Mouse (Mus musculus) megakaryocyte progenitor cell, adult 5-6 weeks (primary cell): Measurements from ENCODE around the gene Igfbp1. TPM values are rescaled to one million over a fixed set of nuclear protein-coding genes. Genes with fewer than 3 reads are reported as not detected.
"Not testable (repeated sequence)": the region's sequence is repeated elsewhere in the genome, so short reads cannot be mapped to it uniquely, and the experiment has no call there.

ENCODE experiments used
- ATAC-seq: replicated peaks from 2 replicates; pipeline ENCODE4 v1.8.0; 2016; ENCODE audit warnings: mild to moderate bottlenecking, moderate TSS enrichment, inconsistent platforms; ENCODE audit not compliant: poor library complexity
- total RNA-seq, 2 experiments: library from RNA; stranded (forward) in 1 of 2; stranded (reverse) in 1 of 2; fragments of 157-497, 149-512 nt in 1 of 2; fragments of 200-1000 nt in 1 of 2; gene quantifications; 2 replicates each; pipeline versions ENCODE4 v1.2.3 to v1.2.4; 2015 to 2017

The Igfbp1 gene
- total RNA-seq, 2 experiments from 2014 or later, result not detected

DNA sequence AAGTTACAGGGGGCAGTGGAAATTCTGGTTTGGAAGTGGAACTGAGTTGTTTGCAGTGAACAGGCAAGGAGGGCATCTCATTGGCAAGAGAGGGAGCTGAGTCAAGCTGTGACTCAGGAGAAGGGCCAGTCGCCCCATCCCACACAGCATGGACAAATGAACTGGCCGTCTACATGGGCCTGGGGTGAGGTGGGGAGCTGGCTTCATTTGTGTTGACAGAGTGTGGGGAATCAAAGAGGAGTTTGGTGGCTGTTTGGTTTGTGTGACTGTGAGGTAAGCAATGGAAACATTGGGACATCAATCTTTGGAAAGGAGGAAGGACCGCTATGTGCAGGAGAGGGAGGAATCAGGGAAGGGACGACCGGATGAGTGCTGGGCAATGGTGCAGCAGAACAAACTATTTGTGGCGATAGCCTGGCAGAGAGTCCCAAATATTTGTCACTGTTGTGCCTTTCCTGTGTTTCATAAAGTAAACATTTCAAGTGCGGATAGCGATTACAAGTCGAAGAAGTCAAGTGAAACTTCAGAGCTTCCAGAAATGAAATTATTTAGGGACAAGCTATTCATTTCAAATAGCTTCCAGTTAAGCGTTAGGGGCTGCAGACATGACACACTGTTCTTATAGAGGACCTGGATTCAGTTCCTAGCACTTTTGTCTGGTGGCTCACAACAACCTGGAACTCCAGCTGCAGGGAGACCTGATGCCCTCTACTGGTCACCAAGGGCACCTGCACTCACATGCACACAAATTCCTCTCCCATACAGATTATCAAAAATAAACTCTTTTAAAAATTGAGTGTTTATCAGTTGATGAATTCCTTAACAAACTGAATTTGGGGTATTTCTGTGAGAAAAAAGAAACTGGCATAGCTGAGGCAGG is 2.9 kb upstream of the Igfbp1 start:
- no peak for ATAC-seq

DNA sequence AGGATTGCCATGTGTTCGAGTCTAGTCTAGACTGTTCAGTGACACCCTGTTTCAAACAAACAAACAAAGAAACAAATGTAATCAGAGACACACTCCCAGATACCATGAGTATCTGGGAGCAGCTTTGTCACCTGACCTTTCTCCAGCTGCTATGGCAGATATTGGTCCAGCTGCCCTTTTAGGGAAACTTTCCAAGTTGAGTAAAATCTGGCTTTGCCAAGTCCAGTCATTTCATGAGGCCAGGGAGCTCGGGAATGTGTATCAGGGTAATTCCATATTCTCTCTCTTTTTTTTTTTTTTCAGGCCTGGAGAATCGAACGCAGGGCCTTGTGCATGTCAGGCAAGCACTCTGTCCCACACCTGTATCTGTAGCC is 2.3 kb upstream of the Igfbp1 start:
- ATAC-seq, result no peak

DNA sequence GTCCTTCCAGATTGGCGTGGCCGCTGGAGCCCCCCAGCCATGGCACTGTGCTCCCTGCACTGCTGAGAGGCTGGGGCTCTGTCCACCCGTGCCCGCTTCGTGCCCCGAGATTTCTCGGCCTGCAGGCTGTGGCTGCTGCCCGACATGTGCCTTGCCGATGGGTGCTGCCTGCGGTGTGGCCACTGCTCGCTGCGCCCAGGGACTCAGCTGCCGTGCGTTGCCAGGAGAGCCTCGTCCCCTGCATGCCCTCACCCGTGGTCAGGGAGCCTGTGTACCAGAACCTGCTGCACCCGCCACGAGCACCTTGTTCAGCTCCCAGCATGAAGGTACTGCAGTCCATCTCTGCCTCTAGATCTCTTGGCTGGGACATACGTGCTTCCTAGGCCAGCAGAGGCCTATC is 424 bp downstream of the Igfbp1 start:
- ATAC-seq, result no peak

DNA sequence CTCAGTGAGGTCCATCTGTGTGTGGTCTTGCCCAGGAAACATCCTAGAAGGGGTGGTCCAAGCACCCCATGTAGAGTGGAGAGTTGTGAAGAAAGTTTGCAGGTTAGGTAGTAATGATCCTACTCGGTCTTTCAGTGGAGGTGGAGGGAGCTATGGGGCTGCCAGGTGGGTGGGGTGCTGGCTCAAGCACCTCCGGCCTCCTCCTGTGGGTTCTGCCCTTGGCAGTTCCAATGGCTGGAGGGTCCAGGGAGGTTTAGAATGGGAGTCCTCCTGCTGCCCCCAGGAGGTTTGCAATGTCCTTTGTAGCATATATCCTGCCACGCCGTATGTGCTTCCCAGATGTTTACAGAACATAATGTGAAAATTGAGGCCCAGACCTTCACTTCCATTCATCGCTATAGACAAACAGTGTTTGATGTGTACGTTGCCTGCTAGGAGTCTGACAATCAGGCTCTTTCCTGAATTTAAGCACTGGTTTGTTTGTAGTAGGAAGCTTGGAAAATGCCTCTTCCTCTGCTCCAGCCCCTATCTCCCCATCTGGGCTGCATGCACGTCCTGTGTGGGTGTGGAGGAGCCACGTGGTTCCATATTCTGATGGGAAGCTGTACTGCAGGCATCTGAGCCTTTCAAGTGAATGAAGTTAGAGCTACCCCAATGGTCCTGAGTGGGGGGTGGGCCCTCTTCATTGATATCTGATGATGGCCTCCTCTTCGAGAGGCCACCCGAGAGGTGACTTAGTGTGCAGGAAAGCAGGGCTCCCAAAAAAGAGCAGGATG is 1.1 kb downstream of the Igfbp1 start:
- no peak for ATAC-seq

DNA sequence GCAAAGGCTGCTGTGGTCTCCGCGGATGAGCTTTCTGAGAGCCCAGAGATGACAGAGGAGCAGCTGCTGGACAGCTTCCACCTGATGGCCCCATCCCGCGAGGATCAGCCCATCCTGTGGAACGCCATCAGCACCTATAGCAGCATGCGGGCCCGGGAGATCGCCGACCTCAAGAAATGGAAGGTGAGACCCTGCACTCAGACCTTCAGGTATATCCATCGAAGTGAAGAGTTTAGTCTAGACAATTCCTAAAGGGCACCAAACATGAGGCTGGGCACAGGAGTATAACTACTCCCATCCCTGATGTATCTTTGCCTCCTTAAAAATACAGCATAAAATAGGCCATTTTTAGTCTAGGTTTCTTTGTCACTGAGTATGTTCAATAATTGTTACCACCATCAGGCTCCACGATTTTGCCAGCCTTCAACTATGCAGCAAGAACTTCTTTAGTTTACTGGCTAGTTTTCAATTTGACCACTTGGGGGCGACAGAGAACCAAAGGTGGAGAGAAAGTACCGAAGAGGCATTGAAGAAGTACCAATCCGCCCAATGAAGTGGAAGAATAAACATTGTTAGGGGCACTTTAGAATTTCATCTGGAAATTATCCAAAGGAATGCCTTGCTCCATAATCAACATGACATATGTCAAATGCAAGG is 2.3 kb downstream of the Igfbp1 start:
- ATAC-seq, result peak; percentile 55; the same call in 1 of the 2 replicates

DNA sequence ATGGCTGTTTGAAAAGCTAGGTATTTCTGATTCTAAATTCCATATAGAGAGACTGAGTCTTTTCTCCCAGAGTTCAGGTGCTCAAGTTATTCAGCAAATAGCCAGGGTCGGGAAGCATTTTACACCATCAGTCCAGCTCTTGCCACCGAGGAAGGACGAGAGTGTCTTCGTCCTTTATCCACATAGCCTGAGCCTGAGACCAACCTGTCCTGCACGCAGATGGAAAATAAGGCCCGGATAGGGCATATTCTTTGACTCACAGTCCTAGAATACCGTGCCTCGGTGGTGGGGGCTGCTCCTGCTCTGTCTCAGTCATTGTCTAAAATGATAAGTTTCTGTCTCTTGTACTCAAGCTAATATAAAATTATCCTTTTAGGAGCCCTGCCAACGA is 2.8 kb downstream of the Igfbp1 start:
- ATAC-seq, result no peak

DNA sequence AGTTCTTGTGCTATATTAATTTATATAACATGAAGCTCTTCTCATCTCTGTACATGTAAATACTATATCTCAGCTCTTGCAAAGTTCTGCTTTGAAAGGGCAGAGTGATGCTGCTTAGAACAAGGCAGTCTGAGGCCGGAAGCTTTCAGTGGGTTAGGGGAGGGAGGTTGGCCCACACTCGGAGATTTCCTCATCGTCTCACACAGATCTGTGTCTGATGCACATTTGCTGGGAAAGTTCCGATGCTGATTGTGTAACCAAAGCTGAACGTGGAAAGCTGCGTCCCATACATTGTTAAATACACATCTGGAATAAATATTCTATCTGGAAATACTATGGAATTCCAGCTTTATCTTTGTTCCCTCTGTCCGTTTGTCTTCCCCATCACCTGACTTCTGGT is 4.6 kb downstream of the Igfbp1 start:
- ATAC-seq, result no peak

DNA sequence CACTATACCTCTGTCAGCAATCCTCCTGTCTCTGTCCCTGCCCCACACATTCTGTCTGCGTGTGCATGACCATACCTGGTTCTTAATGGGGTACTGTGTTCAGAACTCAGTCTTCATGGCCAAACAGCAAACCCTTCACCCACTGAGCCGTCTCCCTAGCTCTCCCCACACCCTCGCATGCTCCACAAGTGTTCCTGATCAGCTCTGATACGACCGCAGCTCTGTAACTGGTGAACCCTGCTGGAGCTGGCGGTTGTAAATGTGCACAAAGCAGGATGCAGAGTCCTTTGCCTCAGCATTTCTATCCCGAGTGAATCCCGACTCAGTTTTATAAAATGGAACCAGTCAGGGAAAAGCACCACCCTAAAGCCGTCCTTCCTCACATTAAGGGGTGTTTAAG is 6.3 kb downstream of the Igfbp1 start:
- no peak for ATAC-seq

DNA sequence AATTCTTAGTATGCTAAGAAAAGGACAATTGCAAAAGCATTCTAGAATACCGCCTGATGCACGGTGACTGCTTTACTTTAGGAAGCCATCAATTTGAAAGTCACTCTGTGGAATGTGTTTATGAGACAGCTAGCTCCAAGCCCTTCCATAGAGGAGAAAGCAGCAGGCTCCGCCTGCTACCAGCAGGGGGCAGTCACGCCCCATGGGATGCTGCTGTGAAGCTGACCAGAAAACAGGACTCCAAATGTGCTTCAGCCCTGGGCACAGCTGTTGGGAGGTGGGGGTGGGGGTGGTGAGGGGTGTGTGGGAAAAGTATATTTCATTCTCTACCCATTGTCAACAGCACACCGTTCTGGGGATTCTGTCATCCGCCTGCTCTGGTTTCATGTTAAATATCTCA is 12.8 kb downstream of the Igfbp1 start:
- peak; percentile 77 for ATAC-seq

DNA sequence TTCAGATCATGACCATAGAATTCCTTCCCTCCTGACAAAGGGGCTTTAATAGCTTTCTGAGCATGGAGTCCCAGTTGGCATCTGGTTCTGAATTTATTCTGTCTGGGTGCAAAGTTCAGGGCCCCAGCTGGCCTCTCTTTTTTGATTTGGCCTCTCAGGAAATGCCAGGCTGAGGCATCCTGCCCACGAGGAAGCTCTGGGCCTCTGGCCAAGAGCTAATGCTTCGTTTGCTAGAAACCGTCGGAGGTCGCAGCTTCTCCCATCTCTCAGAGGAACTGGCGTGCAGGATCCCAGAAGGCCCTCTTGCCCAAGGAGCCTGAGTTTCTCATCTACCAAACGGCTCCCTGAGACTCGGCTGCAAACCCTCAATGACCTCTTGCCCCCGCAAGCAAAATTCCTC is 13.6 kb downstream of the Igfbp1 start:
- ATAC-seq, result no peak

DNA sequence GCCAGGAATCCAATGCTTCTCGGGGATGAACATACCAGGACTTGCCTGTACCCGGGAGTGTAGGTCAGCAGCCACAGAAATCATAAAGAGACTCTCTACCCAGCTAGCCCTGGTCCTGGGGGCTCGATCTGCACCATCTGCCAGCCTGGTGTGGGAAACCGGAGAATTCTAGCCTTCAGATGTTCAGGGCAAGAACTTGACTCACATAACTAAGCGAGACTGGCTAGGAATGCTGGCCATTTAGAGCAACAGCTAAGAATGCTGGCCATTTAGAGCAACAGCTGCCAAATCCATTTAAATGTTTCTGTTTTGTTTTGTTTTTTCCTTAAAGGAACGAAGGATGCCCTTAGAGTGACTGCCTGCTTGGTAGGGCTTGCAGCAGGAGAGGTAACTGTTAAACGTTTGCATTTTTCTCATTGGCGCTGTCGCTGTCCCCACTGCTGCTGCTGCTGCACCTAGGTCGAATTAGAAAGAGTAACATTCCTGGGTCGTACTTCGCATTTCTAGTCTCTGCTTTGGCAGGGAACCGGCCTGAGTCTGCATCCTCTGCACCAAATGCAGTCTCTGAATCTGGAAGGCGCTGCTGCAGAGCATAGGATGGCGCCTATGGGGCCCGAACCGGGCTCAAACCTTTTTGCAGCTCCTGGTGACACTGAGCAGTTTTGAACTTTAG is 14.7 kb downstream of the Igfbp1 start:
- ATAC-seq, result no peak

DNA sequence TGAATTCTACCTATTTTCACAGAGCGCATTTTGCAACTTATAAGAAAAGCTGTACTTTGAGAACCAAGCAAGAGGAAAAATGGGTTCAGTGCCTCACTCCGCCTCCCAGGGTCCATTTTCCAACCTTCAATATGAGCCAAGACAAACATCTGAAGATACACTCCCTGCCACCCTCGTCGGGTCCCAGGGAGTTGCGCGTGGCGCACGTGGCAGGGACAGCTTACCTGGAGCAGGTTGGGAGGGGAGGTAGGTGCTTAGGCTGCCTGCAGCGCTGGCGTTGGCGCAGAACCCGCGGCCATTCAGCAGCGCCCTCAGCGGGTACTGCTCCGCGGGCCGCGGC is 15.5 kb downstream of the Igfbp1 start:
- no peak for ATAC-seq

DNA sequence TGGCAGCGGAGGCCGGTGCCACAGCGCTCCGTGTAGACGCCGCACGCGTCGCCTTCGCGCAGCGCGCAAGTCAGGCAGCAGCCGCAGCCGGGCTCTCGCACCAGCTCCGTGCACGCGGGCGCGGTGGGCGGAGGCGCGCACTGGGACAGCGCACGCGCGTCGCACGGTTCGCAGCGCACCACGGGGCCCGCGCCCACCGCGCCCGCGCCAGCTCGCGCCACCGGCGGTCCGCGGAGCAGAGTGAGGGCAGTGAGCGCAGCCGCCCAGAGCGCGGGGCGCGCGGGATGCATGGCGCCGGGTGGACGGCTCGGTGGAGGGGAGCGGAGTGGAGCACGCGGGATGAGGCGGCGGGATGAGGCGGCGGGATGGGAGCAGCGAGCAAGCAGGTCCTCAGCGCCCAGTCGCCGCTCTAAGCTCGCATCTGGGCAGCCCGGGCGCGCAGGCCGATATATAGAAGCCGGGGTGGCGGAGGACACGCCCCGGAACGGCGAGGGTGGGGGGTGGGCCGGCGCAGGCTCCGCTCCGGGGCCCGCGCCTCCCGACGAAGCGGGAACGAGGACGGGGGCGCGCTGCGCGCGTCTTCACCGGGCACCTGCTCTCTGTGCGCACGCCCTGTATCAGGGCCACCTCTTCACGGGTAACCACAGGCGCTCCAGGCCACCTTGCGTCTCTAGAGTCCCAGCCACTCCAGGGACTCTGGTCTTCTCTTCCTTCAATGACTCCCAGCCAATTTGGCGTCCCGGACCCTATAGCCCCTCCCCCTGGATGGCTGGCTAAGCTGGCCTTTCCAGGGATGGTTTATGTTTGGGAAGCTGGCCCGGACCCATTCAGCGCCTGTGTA is 16.1 kb downstream of the Igfbp1 start, which contains the start of gene Igfbp3:
Igfbp3 (minus strand) TSS at position 423 of the 841 bp plus-strand sequence.
- ATAC-seq, result 0 out of 2 replicates have a peak, but pooled peaks have one; percentile 11

DNA sequence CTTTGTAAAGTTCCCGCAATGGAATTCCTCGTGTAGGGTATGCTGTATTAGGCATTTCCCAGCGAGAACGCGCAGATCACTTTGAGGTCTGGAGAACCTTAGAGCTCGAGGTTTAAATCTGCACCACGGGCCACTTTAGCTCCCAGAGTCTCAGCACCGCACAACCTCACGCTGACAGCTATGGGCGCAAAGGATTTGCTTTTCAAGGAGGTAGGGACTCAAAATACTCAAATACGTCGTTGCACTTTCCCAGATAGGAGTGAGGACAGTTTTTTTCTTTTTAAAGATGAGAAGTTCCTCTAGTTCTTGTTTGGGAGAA is 16.7 kb downstream of the Igfbp1 start:
- ATAC-seq, result no peak

DNA sequence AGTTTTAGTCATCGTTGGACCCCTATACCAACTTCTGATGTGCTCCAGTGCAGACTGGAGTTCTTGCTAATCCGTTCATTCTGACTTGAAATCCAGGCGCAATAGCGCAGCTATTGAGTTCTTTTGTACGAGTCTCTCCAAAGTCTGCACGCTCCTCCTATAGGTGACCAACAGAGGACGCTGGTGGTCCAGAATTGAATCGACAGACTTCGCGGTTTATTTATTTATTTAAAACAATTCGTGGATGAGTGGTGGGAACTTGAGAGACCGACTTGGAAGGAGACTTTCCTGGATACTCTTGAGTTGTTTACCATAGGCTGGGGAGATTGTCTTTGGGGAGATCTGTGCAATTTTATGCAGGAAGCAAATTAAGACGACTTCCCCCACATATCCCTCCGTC is 17.2 kb downstream of the Igfbp1 start:
- no peak for ATAC-seq

DNA sequence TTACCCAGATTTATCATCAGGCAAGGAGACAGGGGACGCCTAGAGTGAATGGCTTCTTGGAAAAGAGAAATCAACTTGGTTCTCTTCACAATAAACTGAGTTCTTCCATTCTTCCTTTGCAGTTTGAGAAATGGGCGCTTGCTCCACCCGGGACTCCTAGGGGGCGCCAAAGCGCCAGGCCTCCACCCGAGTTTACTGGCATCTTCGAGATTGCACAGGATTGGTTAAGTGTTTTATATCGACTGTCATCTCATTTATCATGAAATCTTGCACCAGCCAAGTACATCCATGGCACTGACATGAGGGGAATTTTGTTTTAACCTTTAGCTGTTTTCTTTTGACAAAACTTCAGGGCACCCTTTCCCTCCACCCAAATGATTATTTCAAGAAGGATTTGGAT is 18.1 kb downstream of the Igfbp1 start:
- ATAC-seq, result peak; percentile 54; the same call in 1 of the 2 replicates

DNA sequence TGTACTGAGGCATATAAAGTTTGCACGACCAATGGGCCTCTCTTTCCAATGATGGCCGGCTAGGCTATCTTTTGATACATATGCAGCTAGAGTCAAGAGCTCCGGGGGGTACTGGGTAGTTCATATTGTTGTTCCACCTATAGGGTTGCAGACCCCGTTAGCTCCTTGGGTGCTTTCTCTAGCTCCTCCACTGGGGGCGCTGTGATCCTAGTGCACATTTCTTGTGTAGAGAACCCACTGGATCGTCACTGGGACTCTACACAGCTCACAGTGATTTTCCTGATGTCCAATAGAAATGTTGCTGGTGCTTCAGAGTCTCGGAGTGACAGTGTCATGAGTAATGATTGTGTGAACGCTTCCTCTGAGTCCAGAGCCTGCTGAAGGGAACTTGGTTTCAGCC is 24.2 kb downstream of the Igfbp1 start:
- not testable (repeated sequence) for ATAC-seq

DNA sequence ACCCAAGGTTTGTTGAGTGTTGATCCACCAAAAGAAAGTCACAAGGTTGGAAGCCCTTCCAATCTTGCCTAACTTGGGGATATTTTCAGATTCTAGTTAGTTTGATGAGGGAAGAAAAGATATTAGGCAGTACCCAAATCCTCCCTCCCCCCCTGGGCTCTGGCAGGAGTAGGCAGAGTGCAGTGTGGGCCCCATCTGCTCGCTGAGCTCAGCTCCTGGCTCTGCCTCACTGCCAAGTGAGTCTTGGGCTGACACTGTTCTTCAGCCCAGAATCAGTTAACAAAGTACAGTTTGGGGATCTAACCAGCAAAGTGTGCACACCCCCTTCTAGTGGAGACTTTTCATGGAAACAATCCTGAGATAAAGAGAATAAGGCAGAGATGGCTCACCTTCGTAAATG is 28.6 kb downstream of the Igfbp1 start:
- no peak for ATAC-seq

DNA sequence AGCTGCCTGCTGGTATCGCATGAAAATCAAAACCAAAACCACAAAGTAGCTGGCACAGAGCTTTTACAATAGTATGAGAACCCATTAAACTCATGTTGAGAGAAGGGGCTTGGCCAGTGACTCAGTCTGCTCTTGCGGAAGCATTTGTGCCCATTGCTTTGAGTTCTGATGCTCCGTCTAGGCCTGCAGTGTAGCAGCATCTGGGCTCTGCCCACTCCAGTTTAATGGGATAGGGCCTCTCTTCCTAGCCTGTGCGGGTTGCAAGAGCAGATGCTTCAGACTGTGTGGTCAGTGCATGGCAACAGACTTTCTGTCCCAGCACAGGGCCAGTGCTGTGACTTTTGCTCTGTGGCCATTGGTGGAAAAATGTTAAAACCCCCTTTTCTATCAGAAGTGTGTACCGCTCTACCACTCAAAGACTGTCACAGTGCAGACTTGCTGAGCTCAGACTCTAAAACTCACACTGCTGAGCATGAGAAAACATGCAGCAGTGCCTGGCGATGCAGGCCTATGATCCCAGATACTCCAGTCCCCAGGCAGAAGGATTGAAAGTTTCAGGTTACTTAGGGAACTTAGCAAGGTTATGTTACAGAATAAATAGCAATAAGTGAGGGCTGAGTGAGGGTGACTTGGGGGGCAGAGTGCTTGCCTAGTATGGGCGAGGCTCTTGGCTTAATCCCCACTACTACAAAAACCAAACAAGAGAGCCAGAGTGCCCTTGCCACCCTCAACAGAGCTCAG is 29.4 kb downstream of the Igfbp1 start:
- no peak for ATAC-seq

DNA sequence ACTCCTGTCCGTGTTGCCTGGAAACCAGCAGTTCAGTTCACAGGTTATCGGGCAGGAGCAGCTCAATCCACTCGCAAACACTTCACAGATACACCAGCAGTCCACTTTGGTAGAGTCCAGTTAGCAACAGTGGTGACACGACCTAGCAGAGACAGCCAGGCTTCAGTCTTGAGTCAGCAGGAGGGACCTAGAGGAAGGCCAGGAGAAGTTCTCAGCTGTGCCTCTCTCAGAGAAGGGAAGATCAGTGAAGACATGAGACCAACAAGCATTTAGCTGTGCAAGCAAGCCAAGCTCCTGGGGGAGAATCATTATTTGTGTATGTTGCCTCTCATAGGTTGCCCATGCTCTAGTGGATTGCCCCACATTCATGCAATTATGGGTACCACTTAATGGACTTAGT is 30.5 kb downstream of the Igfbp1 start:
- ATAC-seq, result no peak
